Mouse (Mus musculus) hindbrain, embryonic 16.5 days (tissue): ENCODE measurements around the gene Rexo2. TPM values are rescaled to one million over a fixed set of nuclear protein-coding genes. Genes with fewer than 3 reads are reported as not detected.
"Not testable (repeated sequence)": the region's sequence is repeated elsewhere in the genome, so short reads cannot be mapped to it uniquely, and the experiment has no call there.

ENCODE experiments used
- ATAC-seq: fragments of 200-750 bp; cut with Nextera tagmentation; 2 replicates; pipeline ENCODE4 v1.8.0; 2017; ENCODE audit warnings: moderate TSS enrichment, moderate library complexity
- H3K27ac ChIP-seq: fragments of 300-500 bp; sonication (generic); 2 replicates; pipeline ENCODE4 v1.5.1; 2014; ENCODE audit warnings: low read depth, mild to moderate bottlenecking, control low read depth, low read length, moderate library complexity
- H3K27me3 ChIP-seq: fragments of 300-500 bp; sonication (generic); replicated peaks from 2 replicates; pipeline ENCODE4 v1.6.1; 2014; ENCODE audit warnings: low read length; ENCODE audit not compliant: control insufficient read depth, insufficient read depth
- H3K36me3 ChIP-seq: fragments of 300-500 bp; sonication (generic); 2 replicates; pipeline ENCODE4 v1.6.1; 2014; ENCODE audit warnings: mild to moderate bottlenecking, low read length, moderate library complexity, mixed read lengths; ENCODE audit not compliant: control insufficient read depth, insufficient read depth
- H3K4me1 ChIP-seq: fragments of 300-500 bp; sonication (generic); 2 replicates; pipeline ENCODE4 v1.6.1; 2014; ENCODE audit warnings: low read depth, low read length; ENCODE audit not compliant: control insufficient read depth, insufficient read depth
- H3K4me2 ChIP-seq: fragments of 300-500 bp; sonication (generic); 2 replicates; pipeline ENCODE4 v1.6.1; 2014; ENCODE audit warnings: mild to moderate bottlenecking, low read length, control low read depth, moderate library complexity
- H3K4me3 ChIP-seq: fragments of 300-500 bp; sonication (generic); 2 replicates; pipeline ENCODE4 v1.5.1; 2014; ENCODE audit warnings: mild to moderate bottlenecking, low read length, control low read depth, moderate library complexity
- H3K9ac ChIP-seq: fragments of 300-500 bp; sonication (generic); 2 replicates; pipeline ENCODE4 v1.6.1; 2014; ENCODE audit warnings: low read depth, mild to moderate bottlenecking, control low read depth, low read length, moderate library complexity
- H3K9me3 ChIP-seq: fragments of 300-500 bp; sonication (generic); 2 replicates; pipeline ENCODE4 v1.6.1; 2014; ENCODE audit warnings: mild to moderate bottlenecking, low read length, moderate library complexity; ENCODE audit not compliant: control insufficient read depth
- WGBS: fragments of 180-500 bp; shearing (Covaris S2); extraction: QIAGEN DNeasy Blood & Tissue Kit; methylation state at CpG from one replicate; pipeline ENCODE4 v1.1.7; 2014; 5-methylcytosine and 5-hydroxymethylcytosine counted together
- polyA plus RNA-seq: library from polyadenylated mRNA; unstranded; fragments of >200 nt; fragmentation: Nextera tagmentation; extraction: Ambion mirVana; gene quantifications from 2 replicates; pipeline ENCODE4 v1.2.1, GENCODE M21; 2015

The Rexo2 gene
- polyA plus RNA-seq, 1 experiment from 2014 or later = 122 TPM

- no peak overlapping the region for H3K27ac ChIP-seq
- no peak overlapping the region for H3K4me2 ChIP-seq
- peaks cover 8% of the 10 kb centered on the region for H3K4me1 ChIP-seq
- H3K36me3 ChIP-seq = peaks cover 3% of the 10 kb centered on the region; the same call in 1 of the 2 replicates
- ATAC-seq = no peak
- 94% methylated on average over 10 of the region's 10 CpGs for WGBS
- no peak overlapping the region for H3K4me3 ChIP-seq
- no peak overlapping the region for H3K9ac ChIP-seq
- H3K9me3 ChIP-seq = no peaks in the 10 kb centered on the region
- H3K27me3 ChIP-seq = no peaks in the 10 kb centered on the region
Observed at GRCm38 (mm10) chr9:48476236-48477165, 3.9 kb downstream of the Rexo2 start.

GRCm38 (mm10) chr9:48474367-48474766 is 6.1 kb downstream of the Rexo2 start:
- Histone ChIP-seq H3K4me3 (no peak overlapping the region), H3K9me3 (no peaks in the 10 kb centered on the region), H3K36me3 (peaks cover 5% of the 10 kb centered on the region; the same call in 1 of the 2 replicates), H3K4me1 (no peaks in the 10 kb centered on the region), H3K9ac (no peak overlapping the region), H3K4me2 (no peak overlapping the region), H3K27ac (no peak overlapping the region), H3K27me3 (no peaks in the 10 kb centered on the region)
- WGBS = 97% methylated on average over 9 of the region's 9 CpGs
- no peak for ATAC-seq

- no peak overlapping the region for H3K27ac ChIP-seq
- H3K4me2 ChIP-seq = no peak overlapping the region
- H3K4me3 ChIP-seq = no peak overlapping the region
- 93% methylated on average over 12 of the region's 12 CpGs for WGBS
- H3K27me3 ChIP-seq = no peaks in the 10 kb centered on the region
- no peak for ATAC-seq
- H3K36me3 ChIP-seq = peaks cover 5% of the 10 kb centered on the region; the same call in 1 of the 2 replicates
- no peaks in the 10 kb centered on the region for H3K9me3 ChIP-seq
- no peak overlapping the region for H3K9ac ChIP-seq
- no peaks in the 10 kb centered on the region for H3K4me1 ChIP-seq
Observed at GRCm38 (mm10) chr9:48473131-48473530, 7.3 kb downstream of the Rexo2 start.

GRCm38 (mm10) chr9:48472441-48473025 is 7.9 kb downstream of the Rexo2 start:
- no peak overlapping the region for H3K9ac ChIP-seq
- ATAC-seq = no peak
- no peak overlapping the region for H3K4me3 ChIP-seq
- H3K4me2 ChIP-seq = no peak overlapping the region
- no peaks in the 10 kb centered on the region for H3K9me3 ChIP-seq
- H3K36me3 ChIP-seq = peaks cover 5% of the 10 kb centered on the region; the same call in 1 of the 2 replicates
- H3K4me1 ChIP-seq = no peaks in the 10 kb centered on the region
- no peak overlapping the region for H3K27ac ChIP-seq
- no peaks in the 10 kb centered on the region for H3K27me3 ChIP-seq
- 90% methylated on average over 15 of the region's 15 CpGs for WGBS

- H3K4me1 ChIP-seq, ATAC-seq, H3K9me3 ChIP-seq, H3K4me2 ChIP-seq, H3K9ac ChIP-seq, H3K4me3 ChIP-seq, H3K27me3 ChIP-seq, H3K36me3 ChIP-seq, H3K27ac ChIP-seq: not testable (repeated sequence)
- WGBS = 97% methylated on average over 5 of the region's 5 CpGs
Observed at GRCm38 (mm10) chr9:48467471-48467870, 13.0 kb downstream of the Rexo2 start.

- H3K4me2 ChIP-seq = no peak overlapping the region
- 69% methylated on average over 3 of the region's 3 CpGs for WGBS
Observed at GRCm38 (mm10) chr9:48466804-48467203, 13.6 kb downstream of the Rexo2 start.

GRCm38 (mm10) chr9:48465671-48466070 is 14.8 kb downstream of the Rexo2 start:
- Histone ChIP-seq H3K9ac (no peak overlapping the region), H3K27ac (no peak overlapping the region), H3K4me2 (no peak overlapping the region), H3K4me3 (no peak overlapping the region), H3K9me3 (peaks cover 3% of the 10 kb centered on the region; the same call in 1 of the 2 replicates), H3K36me3 (no peaks in the 10 kb centered on the region), H3K27me3 (no peaks in the 10 kb centered on the region), H3K4me1 (no peaks in the 10 kb centered on the region)
- WGBS = 96% methylated on average over 3 of the region's 3 CpGs
- no peak for ATAC-seq

More at GRCm38 (mm10) chr9:48466804-48467203, 13.6 kb downstream of the Rexo2 start:
- Histone ChIP-seq H3K9me3 (peaks cover 3% of the 10 kb centered on the region; the same call in 1 of the 2 replicates), H3K9ac (no peak overlapping the region), H3K4me3 (no peak overlapping the region), H3K4me1 (no peaks in the 10 kb centered on the region), H3K36me3 (0 out of 2 replicates have a peak, but pooled peaks cover 2% of the 10 kb centered on the region), H3K27me3 (no peaks in the 10 kb centered on the region), H3K27ac (no peak overlapping the region)
- no peak for ATAC-seq

GRCm38 (mm10) chr9:48461545-48461944 is 18.9 kb downstream of the Rexo2 start:
- Histone ChIP-seq H3K27ac (no peak overlapping the region), H3K4me1 (no peaks in the 10 kb centered on the region), H3K9ac (no peak overlapping the region), H3K4me3 (no peak overlapping the region), H3K4me2 (no peak overlapping the region), H3K36me3 (no peaks in the 10 kb centered on the region), H3K9me3 (peaks cover 3% of the 10 kb centered on the region; the same call in 1 of the 2 replicates), H3K27me3 (no peaks in the 10 kb centered on the region)
- 87% methylated on average over 3 of the region's 3 CpGs for WGBS
- no peak for ATAC-seq

GRCm38 (mm10) chr9:48460720-48461119 is 19.7 kb downstream of the Rexo2 start:
- Histone ChIP-seq H3K4me2 (no peak overlapping the region), H3K27me3 (no peaks in the 10 kb centered on the region), H3K4me3 (no peak overlapping the region), H3K4me1 (no peaks in the 10 kb centered on the region), H3K36me3 (no peaks in the 10 kb centered on the region), H3K9ac (no peak overlapping the region), H3K9me3 (peaks cover 2% of the 10 kb centered on the region; the same call in 1 of the 2 replicates), H3K27ac (no peak overlapping the region)
- no peak for ATAC-seq
- WGBS = 95% methylated on average over 8 of the region's 8 CpGs
